Mouse (Mus musculus) kidney, postnatal 25 days (tissue): ENCODE data around the gene Afg3l1.
A peak's percentile ranks its signal among the peaks of the same experiment; 100 is the strongest.
"Not testable (repeated sequence)": the region's sequence is repeated elsewhere in the genome, so short reads cannot be mapped to it uniquely, and the experiment has no call there.

Source experiments
- DNase-seq, 2 experiments: peaks; one replicate each; pipeline ENCODE4 v3.0.0; 2021; ENCODE audit warnings: mixed read lengths in 2 of 2

Afg3l1 gene

GRCm38 (mm10) chr8:123477737-123478258 is at the start of gene Afg3l1:
Gene Afg3l1, plus strand, starts transcription at chr8:123477903.
- DNase-seq: peak; percentile 94 to 96

- DNase-seq: no peak
Observed at GRCm38 (mm10) chr8:123428343-123428893, 49.3 kb upstream of the Afg3l1 start.

DNA sequence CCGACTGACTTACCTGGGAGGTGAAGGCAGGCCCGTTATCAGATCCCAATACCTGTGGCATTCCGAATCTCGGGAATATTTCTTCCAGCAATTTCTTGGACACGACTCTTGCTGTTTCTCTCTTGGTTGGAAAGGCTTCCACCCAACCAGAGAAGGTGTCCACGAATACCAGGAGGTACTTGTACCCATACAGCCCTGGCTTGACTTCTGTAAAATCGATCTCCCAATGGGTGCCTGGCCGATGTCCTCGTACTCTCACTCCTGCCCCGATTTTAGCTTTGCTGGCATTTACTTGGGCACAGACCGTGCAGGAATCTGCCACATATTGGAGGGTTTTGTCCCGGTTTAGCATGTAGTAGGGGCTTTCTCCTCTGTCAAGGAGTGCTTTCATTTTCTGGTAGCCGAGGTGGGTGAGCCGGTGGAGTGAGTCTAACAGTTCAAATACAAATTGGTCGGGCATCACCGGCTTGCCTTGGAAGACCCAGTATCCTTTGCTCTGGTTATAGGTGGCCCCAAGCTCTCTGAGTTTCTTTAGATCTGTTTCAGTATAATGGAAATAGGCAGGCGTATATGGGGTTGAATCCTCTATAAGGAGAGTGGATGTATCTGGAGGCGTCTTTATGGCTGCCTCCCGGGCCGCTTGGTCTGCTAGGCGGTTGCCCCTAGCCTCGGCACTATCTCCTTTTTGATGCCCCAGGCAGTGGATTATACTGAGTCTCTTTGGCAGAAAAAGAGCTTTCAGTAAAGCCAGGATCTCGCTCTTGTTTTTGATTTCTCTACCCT is 48.6 kb upstream of the Afg3l1 start:
- DNase-seq: no peak

DNA sequence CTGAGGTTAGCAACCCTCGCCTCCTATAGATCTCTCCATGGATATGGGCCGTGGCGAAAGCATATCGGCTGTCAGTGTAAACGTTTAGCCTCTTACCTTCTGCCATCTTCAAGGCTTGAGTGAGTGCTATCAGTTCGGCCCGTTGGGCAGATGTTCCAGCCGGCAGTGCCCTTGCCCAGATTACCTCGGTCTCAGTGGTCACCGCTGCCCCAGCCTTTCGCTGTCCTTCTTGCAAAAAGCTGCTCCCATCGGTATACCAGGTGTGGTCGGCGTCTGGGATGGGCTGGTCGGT is 48.0 kb upstream of the Afg3l1 start:
- DNase-seq: not testable (repeated sequence)

- DNase-seq: not testable (repeated sequence)
Observed at GRCm38 (mm10) chr8:123430936-123431335, 46.8 kb upstream of the Afg3l1 start.

DNA sequence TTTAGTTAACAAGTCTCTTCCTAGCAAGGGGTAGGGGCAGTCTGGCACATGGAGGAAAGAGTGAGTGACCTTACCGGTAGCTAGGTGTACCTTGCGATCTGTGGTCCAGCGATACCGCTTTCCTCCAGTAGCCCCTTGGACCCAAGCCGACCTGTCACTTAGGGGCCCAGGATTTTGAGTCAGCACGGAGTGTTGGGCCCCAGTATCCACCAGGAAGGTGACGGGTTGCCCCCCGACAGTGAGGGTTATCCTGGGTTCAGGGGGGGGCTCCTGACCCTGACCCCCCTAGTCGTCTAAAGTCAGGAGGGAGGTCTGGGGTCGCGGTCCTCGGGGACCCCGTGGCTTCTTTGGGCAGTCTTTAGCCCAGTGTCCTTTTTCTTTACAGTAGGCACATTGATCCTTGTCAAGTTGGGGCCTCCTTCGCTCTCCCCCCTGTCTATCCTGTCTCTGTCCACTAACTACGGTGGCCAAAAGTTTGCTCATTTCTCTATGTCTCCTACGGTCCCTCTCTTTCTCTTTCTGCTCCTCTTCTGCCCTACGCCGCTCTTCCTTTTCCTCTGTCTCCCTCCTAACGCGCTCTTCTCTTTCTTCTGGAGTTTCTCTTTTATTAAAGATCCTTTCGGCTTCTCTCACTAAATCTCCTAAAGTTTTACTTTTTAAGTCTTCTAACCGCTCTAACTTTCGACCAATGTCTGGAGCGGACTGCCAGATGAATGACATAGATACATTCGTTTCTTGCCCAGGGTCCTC is 45.9 kb upstream of the Afg3l1 start:
- no peak for DNase-seq

DNA sequence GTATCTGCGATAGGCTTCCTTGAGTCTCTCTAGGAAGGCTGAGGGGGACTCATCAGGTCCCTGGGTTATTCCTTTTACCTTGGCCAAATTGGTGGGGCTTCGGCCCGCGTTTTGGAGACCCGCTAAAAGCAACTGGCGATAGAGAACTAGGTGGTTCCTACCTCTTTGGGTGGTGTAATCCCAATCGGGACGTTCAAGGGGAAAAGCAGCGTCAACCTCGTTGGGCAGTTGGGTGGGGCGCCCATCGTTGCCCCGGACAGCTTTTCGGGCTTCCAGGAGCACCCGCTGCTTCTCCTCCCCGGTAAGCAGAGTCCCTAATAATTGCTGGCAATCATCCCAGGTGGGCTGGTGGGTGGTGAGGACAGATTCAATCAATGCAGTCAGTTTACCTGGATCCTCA is 45.3 kb upstream of the Afg3l1 start:
- no peak for DNase-seq

GRCm38 (mm10) chr8:123433241-123433974 is 44.3 kb upstream of the Afg3l1 start:
- DNase-seq: not testable (repeated sequence)

DNA sequence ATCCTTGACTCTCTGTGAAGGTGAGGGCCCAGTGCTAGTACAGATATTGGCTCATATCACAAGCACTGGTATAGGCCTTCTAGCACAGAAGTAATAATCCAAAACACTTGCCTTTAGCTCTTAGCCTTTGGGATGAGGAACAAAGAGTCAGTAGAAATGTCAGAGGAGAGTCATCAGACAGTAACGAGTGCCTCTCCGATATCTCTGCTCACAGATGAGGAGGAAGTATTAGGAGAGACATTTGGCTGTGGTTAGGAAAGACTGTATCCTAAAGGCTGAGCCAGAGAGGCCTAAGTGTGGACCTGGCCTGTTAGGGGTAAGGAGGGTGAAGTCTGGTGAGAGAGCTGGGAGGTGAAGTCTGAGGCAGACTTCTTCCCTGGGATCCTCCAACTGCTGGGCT is 35.9 kb upstream of the Afg3l1 start:
- no peak for DNase-seq

DNA sequence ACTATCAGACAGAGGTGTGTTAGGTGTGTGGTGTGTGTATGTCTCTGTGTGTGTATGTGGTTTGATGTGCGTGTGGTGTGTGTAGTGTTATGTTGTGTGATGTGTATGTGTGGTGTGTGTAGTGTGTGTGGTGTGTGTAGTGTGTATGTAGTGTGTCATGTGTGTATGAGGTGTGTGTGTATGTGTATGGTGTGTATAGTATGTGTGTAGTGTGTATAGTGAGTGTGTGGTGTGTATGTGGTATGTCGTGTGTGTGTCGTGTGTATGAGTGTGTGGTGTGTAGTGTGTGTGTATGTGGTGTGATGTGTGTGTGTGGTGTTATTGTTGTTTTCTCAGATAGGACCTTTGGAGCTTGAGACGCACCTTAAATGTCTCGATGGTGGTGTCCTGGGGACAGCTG is 35.4 kb upstream of the Afg3l1 start:
- DNase-seq: no peak

GRCm38 (mm10) chr8:123442871-123443575 is 34.7 kb upstream of the Afg3l1 start:
- peak; percentile 96 to 98 for DNase-seq

- DNase-seq: peak; percentile 70 to 87
Observed at GRCm38 (mm10) chr8:123443576-123443921, 34.2 kb upstream of the Afg3l1 start.

DNA sequence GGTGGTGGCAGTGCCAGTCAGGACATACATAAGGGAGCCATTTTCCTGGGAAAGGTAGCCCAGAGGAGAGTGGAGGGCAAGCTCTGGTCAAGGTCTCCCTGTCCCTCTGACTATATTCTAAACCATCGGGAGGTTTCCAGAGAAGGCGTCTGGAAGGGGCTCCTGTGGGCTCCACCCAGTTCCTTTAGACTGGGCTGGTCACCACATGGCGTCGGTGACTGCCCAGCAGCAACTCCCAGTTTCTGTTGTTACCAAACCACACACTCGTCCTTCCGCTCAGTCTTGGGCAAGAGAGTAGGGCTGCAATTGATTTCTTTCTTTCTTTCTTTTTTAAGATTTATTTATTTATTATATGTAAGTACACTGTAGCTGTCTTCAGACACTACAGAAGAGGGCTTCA is 33.6 kb upstream of the Afg3l1 start:
- no peak for DNase-seq

GRCm38 (mm10) chr8:123445981-123446380 is 31.7 kb upstream of the Afg3l1 start:
- DNase-seq: peak in 1 of 2 experiments; percentile 72

DNA sequence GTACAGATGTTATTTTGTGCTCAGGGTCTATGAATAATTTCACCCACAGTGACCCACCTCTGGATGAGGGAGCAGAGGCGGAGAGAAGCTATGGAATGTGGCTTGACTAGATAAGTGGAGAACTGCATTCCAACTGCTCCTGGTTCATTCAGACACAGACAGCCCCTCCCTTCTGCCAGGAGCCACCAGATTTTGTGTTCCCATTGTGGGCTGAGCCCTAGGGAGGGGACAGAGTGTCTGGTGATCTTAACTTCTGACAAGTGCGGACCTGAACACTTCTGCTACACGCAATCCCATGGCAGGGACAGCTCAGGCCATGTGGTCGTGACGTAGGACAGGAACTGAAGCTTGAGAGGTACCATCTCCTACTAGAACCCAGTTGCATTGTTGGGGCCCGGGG is 30.9 kb upstream of the Afg3l1 start:
- DNase-seq: no peak

DNA sequence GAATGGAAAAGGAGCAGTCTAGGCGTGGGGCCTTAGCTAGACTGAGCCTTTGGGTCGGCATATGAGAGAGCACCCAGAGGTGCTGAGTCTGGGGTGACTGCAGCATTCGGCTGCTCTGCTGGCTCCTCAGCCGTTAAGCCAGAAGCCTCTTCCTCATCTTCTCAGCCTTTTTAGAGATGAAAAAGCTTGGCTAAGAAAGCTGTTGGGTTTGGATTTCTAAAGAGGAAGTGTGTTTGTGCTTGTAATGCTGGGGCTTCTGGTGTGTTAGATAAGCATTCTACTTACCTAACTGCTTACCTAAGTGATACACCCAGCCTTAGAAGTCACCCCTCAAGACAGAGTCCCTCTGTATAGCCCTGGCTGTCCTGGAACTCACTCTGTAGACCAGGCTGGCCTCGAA is 26.9 kb upstream of the Afg3l1 start:
- no peak for DNase-seq

DNA sequence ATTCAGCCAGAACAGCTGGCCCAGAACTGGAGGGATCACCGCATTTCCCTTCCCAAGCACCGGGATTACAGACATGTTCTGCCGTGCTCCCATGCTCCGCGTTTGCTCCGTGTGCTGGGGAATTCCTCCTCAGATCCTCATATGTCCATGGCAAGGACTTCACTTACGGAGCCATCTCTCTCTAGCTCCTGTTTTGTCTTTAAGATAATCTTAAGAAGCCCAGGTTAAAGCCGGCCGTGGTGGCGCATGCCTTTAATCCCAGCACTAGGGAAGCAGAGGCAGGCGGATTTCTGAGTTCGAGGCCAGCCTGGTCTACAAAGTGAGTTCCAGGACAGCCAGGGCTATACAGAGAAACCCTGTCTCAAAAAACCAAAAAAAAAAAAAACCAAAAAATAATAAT is 26.0 kb upstream of the Afg3l1 start:
- DNase-seq: not testable (repeated sequence)

- DNase-seq: no peak
Observed at GRCm38 (mm10) chr8:123452149-123452548, 25.6 kb upstream of the Afg3l1 start.

GRCm38 (mm10) chr8:123453291-123453690 is 24.4 kb upstream of the Afg3l1 start:
- DNase-seq: no peak

DNA sequence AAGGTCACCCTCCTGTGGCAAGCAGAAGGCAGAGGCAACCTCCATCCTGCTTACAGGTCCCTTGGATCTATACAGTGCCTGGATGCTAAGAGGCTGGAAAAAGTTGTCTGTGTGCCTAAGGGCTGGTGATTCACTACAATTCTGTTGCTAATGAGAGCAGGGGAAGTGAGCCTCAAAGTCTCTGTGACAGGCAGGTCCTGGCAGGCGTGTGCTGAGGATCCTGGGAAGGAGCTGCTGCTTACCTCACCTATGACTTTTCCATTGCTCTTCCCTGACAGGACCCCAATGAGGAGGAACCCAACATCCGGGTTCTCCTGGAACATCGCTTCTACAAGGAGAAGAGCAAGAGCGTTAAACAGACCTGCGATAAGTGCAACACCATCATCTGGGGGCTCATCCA is 23.8 kb upstream of the Afg3l1 start:
- no peak for DNase-seq

- DNase-seq: no peak
Observed at GRCm38 (mm10) chr8:123454559-123454958, 23.1 kb upstream of the Afg3l1 start.

- DNase-seq: no peak
Observed at GRCm38 (mm10) chr8:123463651-123464050, 14.1 kb upstream of the Afg3l1 start.

DNA sequence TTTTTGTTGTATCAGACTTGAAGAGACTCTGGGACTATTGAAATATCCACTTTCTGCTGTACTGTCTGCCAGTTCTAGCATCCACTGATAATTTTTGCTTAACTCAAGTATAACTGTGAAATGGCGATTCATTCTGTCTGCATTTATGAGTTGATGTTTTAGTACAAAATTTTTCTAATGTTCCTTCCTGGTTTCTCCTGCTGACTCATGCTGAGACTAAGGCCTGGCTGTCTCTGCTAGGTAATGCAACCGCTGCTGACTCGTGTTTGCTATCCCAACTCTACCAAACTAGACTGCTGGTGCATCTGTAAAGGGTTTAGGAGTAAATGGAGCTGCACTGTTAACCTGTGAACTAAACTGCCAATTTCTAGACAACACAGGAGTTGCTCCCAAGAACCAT is 10.2 kb upstream of the Afg3l1 start:
- no peak for DNase-seq
